Mouse (Mus musculus): ENCODE measurements around the gene Zbtb24. TPM values are rescaled to one million over a fixed set of nuclear protein-coding genes. Genes with fewer than 3 reads are reported as not detected.

Zbtb24 gene
- polyA plus RNA-seq, 2 experiments, result 4.0 to 4.1 TPM

DNA sequence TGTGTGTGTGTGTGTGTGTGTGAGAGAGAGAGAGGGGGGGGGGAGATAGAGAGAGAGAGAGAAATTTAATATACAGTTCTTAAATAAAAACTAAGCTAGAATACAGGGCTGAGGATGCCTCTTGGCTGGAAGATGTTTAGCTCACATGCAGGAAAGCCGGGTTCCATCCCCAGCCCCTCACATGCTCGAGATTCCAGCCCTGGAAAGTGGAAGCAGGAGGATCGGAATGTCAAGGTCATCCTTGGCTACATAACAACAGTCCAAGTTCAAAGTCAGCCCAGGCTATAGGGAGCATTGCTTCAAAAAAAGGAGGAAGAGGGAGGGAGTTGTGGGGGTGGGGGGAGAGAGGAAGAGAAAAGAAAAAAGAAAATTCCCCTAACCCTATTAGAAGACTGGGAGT, 15.0 kb upstream of the Zbtb24 start:
- H3K9me3 ChIP-seq (ENCODE audit: control insufficient read depth, low read length), result no peaks in the 10 kb centered on the region
- H3K36me3 ChIP-seq (replicated peaks; ENCODE audit: control insufficient read depth, insufficient read depth, low read depth), result no peaks in the 10 kb centered on the region
- no peak overlapping the region for H3K4me2 ChIP-seq (ENCODE audit: low read depth)
- 24% methylated on average over 3 of the region's 3 CpGs for WGBS (ENCODE audit: insufficient replicate concordance)
- H3K4me1 ChIP-seq (replicated peaks; ENCODE audit: control insufficient read depth in 2 of 2, insufficient read depth in 2 of 2, low read length in 1 of 2), result no peaks in the 10 kb centered on the region
- TF ChIP-seq EP300 (IDR thresholded peaks at IDR 0.05; ENCODE audit: low read depth) (no peak), CTCF (IDR thresholded peaks at IDR 0.05; ENCODE audit: low read depth) (no peak)
- no peak for DNase-seq (ENCODE audit: low read depth in 3 of 3, low spot score in 3 of 3)
- no peak overlapping the region for H3K9ac ChIP-seq (replicated peaks)
- ATAC-seq (ENCODE audit: insufficient read depth), result no peak
- no peaks in the 10 kb centered on the region for H3K27me3 ChIP-seq (ENCODE audit: control insufficient read depth, insufficient read depth, low read length)
- no peak overlapping the region for H3K27ac ChIP-seq
- no peak overlapping the region for H3K4me3 ChIP-seq (ENCODE audit: insufficient read depth in 1 of 2, low read depth in 2 of 2, low read length in 2 of 2)

GRCm38 (mm10) chr10:41448216-41448615, 2.0 kb upstream of the Zbtb24 start:
- Histone ChIP-seq H3K4me2 (ENCODE audit: low read depth) (no peak overlapping the region), H3K9ac (replicated peaks) (no peak overlapping the region), H3K4me3 (ENCODE audit: insufficient read depth in 1 of 2, low read depth in 2 of 2, low read length in 2 of 2) (no peak overlapping the region), H3K36me3 (replicated peaks; ENCODE audit: control insufficient read depth, insufficient read depth, low read depth) (peaks cover 3% of the 10 kb centered on the region; the same call in 1 of the 2 replicates), H3K4me1 (replicated peaks; ENCODE audit: control insufficient read depth in 2 of 2, insufficient read depth in 2 of 2, low read length in 1 of 2) (peaks cover 8 to 18% of the 10 kb centered on the region in 2 experiments), H3K27ac (no peak overlapping the region), H3K9me3 (ENCODE audit: control insufficient read depth, low read length) (no peaks in the 10 kb centered on the region), H3K27me3 (ENCODE audit: control insufficient read depth, insufficient read depth, low read length) (no peaks in the 10 kb centered on the region)
- ATAC-seq (ENCODE audit: insufficient read depth) (no peak), DNase-seq (ENCODE audit: low read depth in 3 of 3, low spot score in 3 of 3) (no peak)
- 18% methylated on average over 1 of the region's 1 CpGs for WGBS (ENCODE audit: insufficient replicate concordance)
- TF ChIP-seq CTCF (IDR thresholded peaks at IDR 0.05; ENCODE audit: low read depth), result no peak
- TF ChIP-seq EP300 (IDR thresholded peaks at IDR 0.05; ENCODE audit: low read depth), result no peak

- H3K36me3 ChIP-seq (replicated peaks; ENCODE audit: control insufficient read depth, insufficient read depth, low read depth), result peaks cover 3% of the 10 kb centered on the region; the same call in 1 of the 2 replicates
- ATAC-seq (ENCODE audit: insufficient read depth) (peak; percentile 32; the same call in 1 of the 2 replicates), DNase-seq (ENCODE audit: low read depth in 3 of 3, low spot score in 3 of 3) (no peak)
- H3K4me3 ChIP-seq (ENCODE audit: insufficient read depth in 1 of 2, low read depth in 2 of 2, low read length in 2 of 2), result peak overlapping the region; percentile 89 to 92
- TF ChIP-seq EP300 (IDR thresholded peaks at IDR 0.05; ENCODE audit: low read depth) (no peak), CTCF (IDR thresholded peaks at IDR 0.05; ENCODE audit: low read depth) (no peak)
- H3K27me3 ChIP-seq (ENCODE audit: control insufficient read depth, insufficient read depth, low read length), result no peaks in the 10 kb centered on the region
- WGBS (ENCODE audit: insufficient replicate concordance), result 10% methylated on average over 14 of the region's 14 CpGs
- peak overlapping the region; percentile 71 for H3K27ac ChIP-seq
- peak overlapping the region; percentile 80 for H3K4me2 ChIP-seq (ENCODE audit: low read depth)
- peaks cover 8 to 18% of the 10 kb centered on the region in 2 experiments for H3K4me1 ChIP-seq (replicated peaks; ENCODE audit: control insufficient read depth in 2 of 2, insufficient read depth in 2 of 2, low read length in 1 of 2)
- H3K9ac ChIP-seq (replicated peaks), result peak overlapping the region; percentile 95
- H3K9me3 ChIP-seq (ENCODE audit: control insufficient read depth, low read length), result no peaks in the 10 kb centered on the region
Observed at GRCm38 (mm10) chr10:41449684-41450083, 499 bp upstream of the Zbtb24 start.

GRCm38 (mm10) chr10:41450780-41451522, 768 bp downstream of the Zbtb24 start:
- ATAC-seq (ENCODE audit: insufficient read depth), result no peak
- 46% methylated on average over 18 of the region's 18 CpGs for WGBS (ENCODE audit: insufficient replicate concordance)

DNA sequence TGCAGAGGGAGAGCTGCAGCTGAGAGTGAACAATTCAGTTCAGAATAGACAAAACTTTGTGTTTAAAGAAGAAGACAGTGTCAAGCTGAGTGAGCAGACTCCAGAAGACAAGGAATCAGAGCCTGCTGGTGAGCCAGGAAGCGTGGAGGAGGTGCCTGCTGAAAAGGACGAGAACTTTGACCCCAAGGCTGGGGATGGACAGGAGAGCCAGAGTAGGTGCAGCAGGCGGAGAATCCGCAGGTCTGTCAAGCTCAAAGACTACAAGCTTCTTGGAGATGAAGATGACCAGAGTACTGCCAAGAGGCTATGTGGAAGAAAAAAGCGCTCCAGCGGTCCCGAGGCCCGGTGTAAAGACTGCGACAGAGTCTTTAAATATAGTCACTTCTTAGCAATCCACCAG, 1.5 kb downstream of the Zbtb24 start:
- ATAC-seq (ENCODE audit: insufficient read depth) (no peak), DNase-seq (ENCODE audit: low read depth in 3 of 3, low spot score in 3 of 3) (no peak)
- H3K9me3 ChIP-seq (ENCODE audit: control insufficient read depth, low read length), result no peaks in the 10 kb centered on the region
- peak overlapping the region; percentile 13; the same call in 1 of the 2 replicates for H3K4me2 ChIP-seq (ENCODE audit: low read depth)
- 88% methylated on average over 9 of the region's 9 CpGs for WGBS (ENCODE audit: insufficient replicate concordance)
- H3K4me3 ChIP-seq (ENCODE audit: insufficient read depth in 1 of 2, low read depth in 2 of 2, low read length in 2 of 2), result no peak overlapping the region
- H3K27ac ChIP-seq, result no peak overlapping the region
- H3K36me3 ChIP-seq (replicated peaks; ENCODE audit: control insufficient read depth, insufficient read depth, low read depth), result peaks cover 3% of the 10 kb centered on the region; the same call in 1 of the 2 replicates
- TF ChIP-seq EP300 (IDR thresholded peaks at IDR 0.05; ENCODE audit: low read depth) (no peak), CTCF (IDR thresholded peaks at IDR 0.05; ENCODE audit: low read depth) (no peak)
- no peak overlapping the region for H3K9ac ChIP-seq (replicated peaks)
- H3K4me1 ChIP-seq (replicated peaks; ENCODE audit: control insufficient read depth in 2 of 2, insufficient read depth in 2 of 2, low read length in 1 of 2), result peaks cover 8 to 24% of the 10 kb centered on the region in 2 experiments
- no peaks in the 10 kb centered on the region for H3K27me3 ChIP-seq (ENCODE audit: control insufficient read depth, insufficient read depth, low read length)

More at GRCm38 (mm10) chr10:41450780-41451522, 768 bp downstream of the Zbtb24 start:
- Histone ChIP-seq H3K9me3 (ENCODE audit: control insufficient read depth, low read length) (no peaks in the 10 kb centered on the region), H3K9ac (replicated peaks) (peak overlapping the region; percentile 95), H3K4me2 (ENCODE audit: low read depth) (peak overlapping the region; percentile 80), H3K4me1 (replicated peaks; ENCODE audit: control insufficient read depth in 2 of 2, insufficient read depth in 2 of 2, low read length in 1 of 2) (peaks cover 8 to 18% of the 10 kb centered on the region in 2 experiments), H3K27ac (no peak overlapping the region; the same call in 1 of the 2 replicates), H3K36me3 (replicated peaks; ENCODE audit: control insufficient read depth, insufficient read depth, low read depth) (peaks cover 3% of the 10 kb centered on the region; the same call in 1 of the 2 replicates), H3K27me3 (ENCODE audit: control insufficient read depth, insufficient read depth, low read length) (no peaks in the 10 kb centered on the region), H3K4me3 (ENCODE audit: insufficient read depth in 1 of 2, low read depth in 2 of 2, low read length in 2 of 2) (peak overlapping the region; percentile 89 to 92)
- no peak for TF ChIP-seq CTCF (IDR thresholded peaks at IDR 0.05; ENCODE audit: low read depth)
- no peak for TF ChIP-seq EP300 (IDR thresholded peaks at IDR 0.05; ENCODE audit: low read depth)
- no peak for DNase-seq (ENCODE audit: low read depth in 3 of 3, low spot score in 3 of 3)

Data from liver, embryonic 14.5 days (tissue).